Mouse (Mus musculus) gastrocnemius, postnatal 36 days (tissue): Measurements from ENCODE around the gene 4930595D18Rik. TPM values are rescaled to one million over a fixed set of nuclear protein-coding genes. Genes with fewer than 3 reads are reported as not detected.

Experiments
- DNase-seq, 2 experiments: peaks; one replicate each; pipeline ENCODE4 v3.0.0; 2022
- intact Hi-C: fragments of 180-260 bp; cut with DNase I; formaldehyde crosslinking; loops from one replicate; pipeline ENCODE4 v1.15.1; 2025
- total RNA-seq, 2 experiments: library from RNA; stranded (reverse); gene quantifications; 2 replicates each; pipeline ENCODE4 v1.2.3; 2021

The 4930595D18Rik gene
- total RNA-seq, 2 experiments from 2014 or later: not detected

GRCm38 (mm10) chr12:111166681-111167289, 17.5 kb downstream of the 4930595D18Rik start:
- intact Hi-C loops: no loop called here
- DNase-seq: peak in 1 of 2 experiments; percentile 25

GRCm38 (mm10) chr12:111165831-111166591, 18.3 kb downstream of the 4930595D18Rik start, which contains the start of gene Traf3:
Gene Traf3 (plus strand): TSS chr12:111166370.
- peak; percentile 46 to 55 for DNase-seq
- intact Hi-C loops: no loop called here

GRCm38 (mm10) chr12:111165146-111165812, 19.0 kb downstream of the 4930595D18Rik start:
- intact Hi-C loops: no loop called here
- DNase-seq: peak in 1 of 2 experiments; percentile 26

GRCm38 (mm10) chr12:111164310-111164751, 20.0 kb downstream of the 4930595D18Rik start:
- DNase-seq: peak; percentile 74 to 78
- intact Hi-C loops: no loop called here

DNA sequence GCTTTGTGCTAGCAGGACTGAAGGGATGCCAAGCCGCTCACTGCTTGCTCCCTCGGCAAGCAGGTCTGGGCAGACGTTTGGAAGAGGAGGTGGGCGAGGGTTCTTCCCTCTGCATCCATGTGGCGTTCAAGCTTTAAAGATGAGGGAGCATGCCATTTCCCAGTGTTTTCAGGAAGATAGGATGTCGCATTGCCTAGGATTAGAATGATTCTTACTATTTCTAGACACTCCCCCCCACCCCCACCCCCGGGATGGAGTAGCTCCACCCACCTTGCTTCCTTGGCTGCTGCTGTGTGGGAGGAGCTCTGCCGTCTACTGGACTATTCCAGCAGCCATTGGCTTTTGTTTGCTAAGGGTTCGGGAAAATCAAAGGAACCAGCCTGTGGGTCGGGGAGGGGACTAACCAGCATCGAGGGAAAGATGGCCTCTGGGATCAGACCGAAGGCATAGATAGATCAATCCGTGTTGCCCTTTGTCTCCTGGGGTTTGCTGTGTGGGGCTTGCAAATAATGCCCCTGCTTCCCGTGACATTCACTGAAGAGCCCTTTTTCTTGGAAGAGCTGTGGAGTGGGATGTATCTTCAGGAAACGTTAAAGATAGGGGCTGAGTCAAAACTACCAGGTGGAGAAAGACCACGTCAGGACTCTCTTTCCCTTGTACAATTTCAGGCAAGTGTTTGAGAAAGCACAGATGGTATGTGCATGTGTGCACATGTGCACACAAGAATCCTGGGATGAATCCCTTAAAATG, 21.8 kb downstream of the 4930595D18Rik start:
- intact Hi-C loops: no loop called here
- DNase-seq: no peak

DNA sequence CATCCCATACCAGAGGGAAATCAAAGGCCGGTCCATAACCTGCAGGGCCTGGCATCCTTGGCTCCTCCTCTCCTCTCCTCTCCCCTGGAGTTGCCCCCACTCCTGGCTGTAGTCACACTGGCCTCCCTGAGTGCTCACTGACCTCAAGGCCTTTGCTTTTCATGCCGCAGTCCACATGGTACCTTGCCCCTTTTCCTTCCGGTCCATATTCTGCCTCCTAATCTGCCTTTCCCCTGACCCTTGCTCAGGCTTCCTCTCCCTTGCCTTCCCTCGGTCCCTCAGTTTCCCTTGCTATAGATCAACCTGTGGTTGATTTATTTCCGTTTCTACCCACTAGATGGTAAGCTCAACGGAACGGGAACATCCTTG, 22.4 kb downstream of the 4930595D18Rik start:
- intact Hi-C loops: no loop called here
- DNase-seq: no peak

DNA sequence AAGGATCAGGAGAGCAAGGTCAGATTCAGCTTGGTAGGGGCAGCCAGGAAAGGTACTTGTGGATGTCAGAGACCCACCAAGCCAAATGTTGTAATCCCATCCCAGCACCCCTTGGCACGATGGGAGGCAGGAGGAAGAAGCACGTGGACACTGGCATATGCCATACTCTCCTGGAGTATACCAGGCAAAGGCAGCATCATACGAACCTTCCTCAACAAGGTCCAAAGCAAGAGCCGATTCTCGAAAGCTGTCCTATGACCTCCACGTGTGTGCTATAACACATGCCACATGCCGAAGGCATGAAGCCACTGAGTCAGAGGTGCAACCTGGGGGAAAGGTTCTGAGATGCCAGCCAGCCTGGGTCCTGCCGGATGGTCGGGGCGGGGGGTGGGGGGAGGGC, 23.4 kb downstream of the 4930595D18Rik start:
- no peak for DNase-seq
- intact Hi-C loops: no loop called here

DNA sequence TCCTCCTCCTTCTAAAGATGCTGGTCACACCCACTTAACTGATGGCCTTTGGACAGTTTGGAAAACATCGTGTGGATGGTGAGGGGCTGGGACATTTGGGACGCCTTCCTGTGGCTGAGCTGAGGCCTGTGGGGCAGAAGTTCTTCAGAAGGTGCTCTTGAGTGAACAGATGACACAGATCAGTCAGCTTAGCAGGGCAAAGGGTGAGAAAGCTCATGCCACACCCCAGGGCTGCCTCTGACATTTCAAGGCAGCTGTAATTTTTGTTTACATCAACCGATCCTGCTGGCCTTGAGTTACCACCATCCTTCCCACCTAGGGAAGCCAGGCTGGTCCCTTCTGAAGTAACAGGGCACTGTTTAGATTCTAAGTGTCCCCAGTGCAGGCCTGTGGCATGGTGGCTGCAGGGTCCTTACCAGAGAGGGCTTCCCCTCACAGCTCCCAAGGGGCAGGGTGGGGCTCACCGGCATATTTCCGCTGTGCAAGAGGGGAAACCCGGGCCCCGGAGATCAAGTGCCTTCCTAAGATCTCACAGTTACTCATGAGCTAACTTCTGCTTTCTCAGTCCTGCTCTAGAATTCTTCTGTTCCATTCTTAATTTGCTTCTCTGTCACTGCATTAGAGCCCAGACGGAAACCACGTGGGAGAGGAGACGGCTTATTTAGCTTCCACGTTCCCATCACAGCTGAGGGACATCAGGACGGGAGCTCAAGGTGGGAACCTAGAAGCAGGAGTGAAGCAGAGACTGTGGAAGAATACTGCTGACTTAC, 24.4 kb downstream of the 4930595D18Rik start:
- intact Hi-C loops: no loop called here
- no peak for DNase-seq

- intact Hi-C loops: no loop called here
- DNase-seq: no peak
Observed at GRCm38 (mm10) chr12:111155756-111156155, 28.5 kb downstream of the 4930595D18Rik start.

DNA sequence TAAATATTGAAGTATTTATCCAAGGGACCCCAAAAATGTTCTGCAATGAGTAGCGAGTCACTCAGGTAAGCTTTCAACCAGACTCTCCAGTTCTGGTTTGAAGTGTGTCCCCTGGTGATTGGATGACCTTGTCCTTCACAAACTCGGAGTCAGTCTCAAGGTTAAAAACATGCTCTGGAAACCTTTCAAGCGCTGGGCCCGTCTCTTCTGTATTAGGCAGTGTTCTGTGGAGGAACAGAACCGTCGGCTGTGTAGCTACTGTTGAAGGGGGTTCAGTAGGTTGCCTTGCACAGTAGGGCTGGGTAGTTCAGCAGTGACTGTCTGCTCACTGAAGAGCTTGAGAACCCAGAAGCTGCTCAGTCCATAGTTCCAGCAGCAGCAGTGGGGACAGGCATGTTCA, 29.6 kb downstream of the 4930595D18Rik start:
- intact Hi-C loops: no loop called here
- DNase-seq: no peak

- intact Hi-C loops: no loop called here
- DNase-seq: no peak
Observed at GRCm38 (mm10) chr12:111153946-111154345, 30.3 kb downstream of the 4930595D18Rik start.

DNA sequence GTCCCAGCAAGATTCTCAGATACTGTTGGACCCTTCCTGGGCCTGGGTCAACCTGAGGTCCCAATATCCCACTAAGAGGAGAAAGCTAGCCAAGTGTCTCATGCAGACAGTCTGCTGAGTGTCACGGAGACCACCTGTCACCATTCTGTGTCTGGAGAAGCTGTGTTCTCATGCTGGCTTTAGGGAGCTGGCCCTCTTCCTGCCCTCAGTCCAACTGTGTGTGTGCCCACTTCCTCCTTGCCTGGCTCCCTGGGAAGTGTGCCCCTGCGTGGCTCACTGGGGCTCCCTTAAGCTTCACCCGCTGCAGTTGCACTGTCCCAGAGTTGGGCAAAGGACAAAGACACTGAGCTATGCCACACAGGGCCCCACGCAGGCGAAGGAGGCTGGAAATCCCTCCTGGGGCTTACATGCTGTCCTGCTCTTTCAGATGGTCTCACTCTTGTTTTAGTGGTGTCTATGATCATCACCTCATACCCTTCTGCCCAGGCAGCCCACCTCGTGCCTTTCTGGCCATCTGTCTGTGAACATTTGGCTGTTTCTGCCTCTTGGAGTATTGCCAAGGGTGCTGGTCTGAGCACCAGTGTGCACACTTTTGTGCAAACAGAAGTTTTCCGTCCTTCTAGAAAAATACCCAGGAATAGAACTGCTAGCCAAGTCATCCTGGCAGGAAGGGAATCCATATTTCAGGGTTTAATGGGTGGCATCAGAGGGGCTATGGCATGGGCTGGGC, 31.1 kb downstream of the 4930595D18Rik start:
- DNase-seq: no peak
- intact Hi-C loops: no loop called here

DNA sequence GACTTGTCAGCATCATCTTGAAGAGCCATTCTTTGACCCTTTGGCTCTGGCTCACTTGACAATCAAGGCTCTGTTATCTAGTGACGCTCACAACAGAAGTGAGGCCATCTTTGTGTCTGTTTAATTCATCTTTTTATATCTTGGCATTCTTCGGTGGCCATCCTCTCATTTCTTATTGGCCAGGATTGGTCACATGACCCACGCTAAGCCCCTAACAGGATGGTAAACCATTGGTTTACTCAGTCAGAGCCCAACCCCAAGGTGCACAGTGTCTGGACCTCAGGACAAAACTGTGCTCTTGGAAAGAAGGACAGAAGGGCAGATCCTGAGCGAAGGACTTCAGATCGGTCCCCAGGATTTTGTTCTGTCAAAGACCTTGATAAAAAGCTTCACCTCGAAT, 31.7 kb downstream of the 4930595D18Rik start:
- intact Hi-C loops: no loop called here

DNA sequence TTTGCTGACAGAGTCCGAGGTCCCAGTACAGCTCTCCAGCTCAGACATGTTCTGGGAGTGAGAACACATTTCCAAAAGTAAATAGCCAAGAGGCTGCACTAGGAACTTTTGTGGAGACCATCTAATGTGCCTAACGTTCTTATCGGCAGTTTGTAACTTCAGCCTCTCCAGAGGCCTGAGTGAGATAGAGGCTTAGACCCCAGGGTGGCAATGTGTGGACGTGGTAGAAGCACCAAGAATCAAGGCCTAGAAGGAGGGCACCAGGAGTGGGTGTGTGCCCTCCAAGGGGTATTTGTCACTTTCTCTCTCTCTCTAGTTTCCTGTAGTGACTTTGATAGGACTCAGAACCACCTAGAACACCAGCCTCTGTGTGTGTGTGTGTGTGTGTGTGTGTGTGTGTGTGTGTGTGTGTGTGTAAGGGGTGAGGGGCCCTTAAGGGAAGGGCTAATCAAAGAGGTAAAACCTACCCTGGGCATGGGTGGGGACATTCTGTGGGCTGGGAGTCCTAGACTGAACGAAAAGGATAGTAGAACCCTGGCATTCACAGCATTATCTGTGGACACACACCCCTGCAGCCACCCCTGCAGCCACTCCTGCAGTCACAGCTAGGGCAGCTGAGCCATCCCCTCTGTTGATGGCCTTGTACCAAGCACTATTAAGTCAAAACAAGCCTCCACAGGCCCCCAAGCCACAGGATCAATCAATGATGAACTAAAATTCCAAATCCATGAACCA, 32.7 kb downstream of the 4930595D18Rik start:
- intact Hi-C loops: no loop called here

More for the DNA sequence above, 31.7 kb downstream of the 4930595D18Rik start:
- DNase-seq: no peak

DNA sequence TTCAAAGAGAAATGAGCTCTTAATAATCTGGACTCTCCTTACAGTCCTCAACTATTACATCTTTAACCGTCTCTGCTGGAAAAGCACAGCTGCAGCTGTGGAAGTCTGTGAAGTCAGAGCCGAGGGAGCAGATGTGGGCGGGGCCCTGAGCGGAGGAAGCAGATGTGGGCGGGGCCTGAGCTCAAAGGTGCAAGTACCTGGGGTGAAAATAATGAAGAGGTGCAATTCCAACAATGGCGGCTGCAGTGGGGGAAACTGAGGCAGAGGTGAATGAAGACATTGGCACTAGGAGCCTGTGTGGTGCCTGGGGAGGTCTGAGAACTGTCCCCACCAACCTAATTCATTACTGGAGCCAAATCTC, 34.1 kb downstream of the 4930595D18Rik start:
- no peak for DNase-seq

More for the DNA sequence above, 32.7 kb downstream of the 4930595D18Rik start:
- DNase-seq: no peak

GRCm38 (mm10) chr12:111149495-111150235, 34.6 kb downstream of the 4930595D18Rik start:
- intact Hi-C loops: no loop called here
- no peak for DNase-seq

More for the DNA sequence above, 34.1 kb downstream of the 4930595D18Rik start:
- intact Hi-C loops: no loop called here

- intact Hi-C loops: no loop called here
- no peak for DNase-seq
Observed at GRCm38 (mm10) chr12:111145269-111145668, 39.0 kb downstream of the 4930595D18Rik start.

DNA sequence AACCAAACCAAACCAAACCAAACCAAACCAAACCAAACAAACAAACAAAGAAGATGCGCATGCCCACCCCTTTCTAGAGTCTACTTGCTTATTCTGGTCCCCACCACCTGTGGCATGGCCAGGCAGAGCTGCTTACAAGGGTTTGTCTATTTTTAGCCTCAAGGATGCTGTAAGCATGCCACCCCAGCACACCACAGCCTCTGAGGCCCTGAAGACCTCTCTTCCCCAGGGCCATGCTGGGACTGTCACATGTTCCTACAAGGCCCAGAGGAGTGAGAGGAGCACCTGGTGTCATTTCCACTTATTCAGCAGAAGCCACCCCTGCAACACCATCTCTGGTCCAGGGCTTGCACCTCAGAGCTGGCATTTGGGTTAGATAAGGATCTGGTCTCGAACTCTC, 39.7 kb downstream of the 4930595D18Rik start:
- intact Hi-C loops: no loop called here

More for the DNA sequence above, 39.7 kb downstream of the 4930595D18Rik start:
- no peak for DNase-seq
